Mouse (Mus musculus): Measurements from ENCODE around the gene Prdm4. TPM values are rescaled to one million over a fixed set of nuclear protein-coding genes. Genes with fewer than 3 reads are reported as not detected.

Prdm4 gene
- total and polyA plus RNA-seq, 2 experiments from 2014 or later = 4.6 to 29.1 TPM

- TF ChIP-seq EP300 (IDR thresholded peaks at IDR 0.05; ENCODE audit: low read depth) = no peak
- TF ChIP-seq CTCF (IDR thresholded peaks at IDR 0.05; ENCODE audit: low read depth) = no peak
- H3K36me3 ChIP-seq (replicated peaks; ENCODE audit: control insufficient read depth, insufficient read depth, low read length) = peaks cover 92% of the 10 kb centered on the region
These were observed 37.0 kb downstream of the Prdm4 start for GRCm38 (mm10) chr10:85879886-85880486.

DNA sequence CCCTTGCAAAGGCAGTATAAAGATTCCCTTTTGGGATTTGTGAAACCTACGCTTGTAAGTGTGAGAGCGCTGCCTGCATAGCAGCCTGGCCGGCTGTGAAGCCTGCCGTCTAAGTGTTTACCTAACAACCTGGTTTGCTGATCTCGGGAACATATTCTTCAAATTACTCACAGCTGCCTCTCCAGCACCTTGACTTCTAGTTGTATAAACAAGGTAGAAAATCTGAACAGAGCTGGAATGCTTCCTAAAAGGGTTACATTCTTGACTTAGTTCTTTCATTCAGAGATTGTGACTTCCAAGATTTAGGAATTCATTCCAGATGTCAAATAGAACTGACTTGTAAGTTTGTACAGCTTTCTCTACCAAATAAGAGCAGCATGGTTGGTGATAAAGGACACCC, 41.1 kb downstream of the Prdm4 start:
- TF ChIP-seq CTCF (IDR thresholded peaks at IDR 0.05; ENCODE audit: low read depth) (no peak), EP300 (IDR thresholded peaks at IDR 0.05; ENCODE audit: low read depth) (no peak)
- H3K27ac ChIP-seq (ENCODE audit: low read depth) = no peak overlapping the region
- H3K4me3 ChIP-seq (ENCODE audit: low read depth, low read length) = no peak overlapping the region
- DNase-seq (ENCODE audit: low spot score) (no peak), ATAC-seq (ENCODE audit: insufficient read depth, low read depth) (no peak)
- H3K9me3 ChIP-seq (replicated peaks; ENCODE audit: control insufficient read depth, low read length) = no peaks in the 10 kb centered on the region
- WGBS = 89% methylated on average over 5 of the region's 5 CpGs
- H3K4me2 ChIP-seq (ENCODE audit: low read depth, low read length) = no peak overlapping the region
- H3K36me3 ChIP-seq (replicated peaks; ENCODE audit: control insufficient read depth, insufficient read depth, low read length) = peaks cover 67% of the 10 kb centered on the region
- peaks cover 6% of the 10 kb centered on the region; the same call in 1 of the 2 replicates for H3K4me1 ChIP-seq (ENCODE audit: control insufficient read depth, insufficient read depth)
- no peak overlapping the region for H3K9ac ChIP-seq (replicated peaks; ENCODE audit: low read depth, low read length)
- no peaks in the 10 kb centered on the region for H3K27me3 ChIP-seq (ENCODE audit: control insufficient read depth, insufficient read depth, low read length)

More at GRCm38 (mm10) chr10:85879886-85880486, 37.0 kb downstream of the Prdm4 start:
- WGBS = 89% methylated on average over 8 of the region's 8 CpGs
- Histone ChIP-seq H3K9me3 (replicated peaks; ENCODE audit: control insufficient read depth, low read length) (no peaks in the 10 kb centered on the region), H3K4me2 (ENCODE audit: low read depth, low read length) (no peak overlapping the region), H3K9ac (replicated peaks; ENCODE audit: low read depth, low read length) (no peak overlapping the region), H3K4me1 (ENCODE audit: control insufficient read depth, insufficient read depth) (no peaks in the 10 kb centered on the region), H3K4me3 (ENCODE audit: low read depth, low read length) (no peak overlapping the region), H3K27me3 (ENCODE audit: control insufficient read depth, insufficient read depth, low read length) (no peaks in the 10 kb centered on the region), H3K27ac (ENCODE audit: low read depth) (no peak overlapping the region)
- no peak for DNase-seq (ENCODE audit: low spot score)
- ATAC-seq (ENCODE audit: insufficient read depth, low read depth) = no peak

DNA sequence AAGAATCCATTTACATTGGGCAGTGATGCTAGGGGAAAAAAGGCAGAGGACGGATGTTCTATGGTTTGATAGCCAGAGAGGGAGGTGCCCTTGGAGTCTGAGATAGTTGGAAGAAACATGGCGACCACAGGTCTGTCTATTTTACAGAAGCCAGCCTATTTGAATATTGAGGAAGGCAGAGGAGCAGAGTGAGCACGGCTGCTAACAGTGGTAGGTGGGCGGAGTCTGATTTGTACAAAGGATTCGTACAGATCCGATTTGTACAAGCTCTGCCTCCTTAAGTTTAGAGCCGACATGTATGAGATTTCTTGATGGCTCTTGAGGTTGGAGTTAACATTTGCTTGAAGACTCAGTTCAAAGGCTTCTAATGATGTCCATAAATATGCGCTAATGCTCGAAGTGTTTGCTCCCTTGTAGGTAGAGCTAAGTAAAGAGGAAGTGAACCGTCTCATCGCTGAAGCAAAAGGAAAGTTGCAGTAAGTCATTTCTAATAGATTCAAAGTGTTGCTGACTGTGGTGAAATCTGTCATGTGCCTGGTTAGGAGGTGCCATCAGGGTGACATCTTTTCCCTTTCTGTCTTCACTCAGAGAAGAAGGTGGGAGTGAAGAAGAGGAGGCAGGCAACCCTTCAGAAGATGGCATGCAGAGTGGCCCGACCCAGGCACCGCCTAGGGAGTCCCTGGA, 42.9 kb downstream of the Prdm4 start:
- no peak for DNase-seq (ENCODE audit: low spot score)
- Histone ChIP-seq H3K27ac (ENCODE audit: low read depth) (no peak overlapping the region), H3K4me2 (ENCODE audit: low read depth, low read length) (no peak overlapping the region), H3K9ac (replicated peaks; ENCODE audit: low read depth, low read length) (no peak overlapping the region), H3K9me3 (replicated peaks; ENCODE audit: control insufficient read depth, low read length) (no peaks in the 10 kb centered on the region), H3K36me3 (replicated peaks; ENCODE audit: control insufficient read depth, insufficient read depth, low read length) (peaks cover 49% of the 10 kb centered on the region), H3K4me1 (ENCODE audit: control insufficient read depth, insufficient read depth) (peaks cover 6% of the 10 kb centered on the region; the same call in 1 of the 2 replicates), H3K27me3 (ENCODE audit: control insufficient read depth, insufficient read depth, low read length) (no peaks in the 10 kb centered on the region), H3K4me3 (ENCODE audit: low read depth, low read length) (no peak overlapping the region)
- TF ChIP-seq EP300 (IDR thresholded peaks at IDR 0.05; ENCODE audit: low read depth) = no peak
- TF ChIP-seq CTCF (IDR thresholded peaks at IDR 0.05; ENCODE audit: low read depth) = no peak
- WGBS = 88% methylated on average over 13 of the region's 13 CpGs
- ATAC-seq (ENCODE audit: insufficient read depth, low read depth) = no peak

DNA sequence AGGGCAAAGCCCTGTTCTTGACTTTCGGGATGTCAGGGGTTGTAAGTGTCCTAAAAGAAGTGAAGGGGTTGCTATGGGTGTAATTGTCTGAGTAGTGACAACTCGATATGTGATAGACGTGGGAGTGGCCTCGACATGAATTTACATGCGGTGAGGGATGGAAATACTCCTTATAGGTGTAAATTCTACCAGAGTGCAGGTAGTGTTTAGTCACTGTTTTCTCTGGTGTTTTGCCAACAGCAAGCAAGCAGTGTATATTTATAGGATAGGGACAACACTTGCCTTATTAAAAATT, 44.5 kb downstream of the Prdm4 start:
- Histone ChIP-seq H3K9ac (replicated peaks; ENCODE audit: low read depth, low read length) (peak overlapping the region; percentile 81), H3K4me1 (ENCODE audit: control insufficient read depth, insufficient read depth) (peaks cover 6% of the 10 kb centered on the region; the same call in 1 of the 2 replicates), H3K36me3 (replicated peaks; ENCODE audit: control insufficient read depth, insufficient read depth, low read length) (peaks cover 33% of the 10 kb centered on the region), H3K9me3 (replicated peaks; ENCODE audit: control insufficient read depth, low read length) (no peaks in the 10 kb centered on the region), H3K4me3 (ENCODE audit: low read depth, low read length) (peak overlapping the region; percentile 97), H3K27ac (ENCODE audit: low read depth) (peak overlapping the region; percentile 69), H3K4me2 (ENCODE audit: low read depth, low read length) (peak overlapping the region; percentile 89), H3K27me3 (ENCODE audit: control insufficient read depth, insufficient read depth, low read length) (no peaks in the 10 kb centered on the region)
- TF ChIP-seq EP300 (IDR thresholded peaks at IDR 0.05; ENCODE audit: low read depth) = no peak
- ATAC-seq (ENCODE audit: insufficient read depth, low read depth) = no peak
- WGBS = under 1% methylated on average over 5 of the region's 5 CpGs
- DNase-seq (ENCODE audit: low spot score) = peak; percentile 9

DNA sequence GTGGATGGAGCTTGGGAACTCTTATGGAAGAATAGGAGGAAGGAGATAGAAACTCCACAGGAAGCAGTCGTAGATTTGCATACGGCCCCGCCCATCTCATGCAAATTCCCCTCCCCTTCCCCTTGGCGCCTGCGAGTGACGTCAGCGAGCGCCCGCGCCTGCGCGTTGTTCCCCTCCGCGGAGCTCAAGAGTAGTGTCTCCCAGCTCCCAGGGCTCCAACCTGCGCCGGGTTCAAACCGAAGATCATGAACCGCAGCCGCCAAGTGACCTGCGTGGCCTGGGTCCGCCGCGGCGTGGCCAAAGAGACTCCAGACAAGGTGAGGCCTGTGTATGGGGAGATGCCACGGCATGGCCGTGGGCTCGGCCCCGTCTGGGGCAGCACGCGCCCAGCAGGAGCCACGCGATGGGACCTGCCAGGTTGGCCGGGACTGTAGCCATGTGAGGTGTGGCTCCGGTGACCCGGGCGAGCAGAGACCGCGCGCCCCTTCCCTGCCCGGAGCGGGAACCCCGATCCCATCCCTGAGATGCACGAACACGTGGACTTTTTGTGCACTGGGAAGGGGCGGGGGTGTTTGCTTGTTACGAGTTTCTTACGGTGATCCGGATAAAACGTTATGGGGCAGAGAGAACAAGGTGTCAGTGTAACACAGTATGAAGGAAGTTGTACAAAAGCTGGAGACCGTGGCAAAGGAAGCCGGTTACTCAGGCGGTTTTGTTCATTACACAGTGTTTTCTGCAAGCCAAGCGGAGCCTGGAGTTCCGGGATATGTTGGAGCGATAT, 45.1 kb downstream of the Prdm4 start:
- Histone ChIP-seq H3K4me3 (ENCODE audit: low read depth, low read length) (peak overlapping the region; percentile 97), H3K27ac (ENCODE audit: low read depth) (peak overlapping the region; percentile 69), H3K9me3 (replicated peaks; ENCODE audit: control insufficient read depth, low read length) (no peaks in the 10 kb centered on the region), H3K4me1 (ENCODE audit: control insufficient read depth, insufficient read depth) (peaks cover 6% of the 10 kb centered on the region; the same call in 1 of the 2 replicates), H3K36me3 (replicated peaks; ENCODE audit: control insufficient read depth, insufficient read depth, low read length) (peaks cover 30% of the 10 kb centered on the region), H3K4me2 (ENCODE audit: low read depth, low read length) (peak overlapping the region; percentile 89), H3K27me3 (ENCODE audit: control insufficient read depth, insufficient read depth, low read length) (no peaks in the 10 kb centered on the region), H3K9ac (replicated peaks; ENCODE audit: low read depth, low read length) (peak overlapping the region; percentile 81)
- TF ChIP-seq EP300 (IDR thresholded peaks at IDR 0.05; ENCODE audit: low read depth) = no peak
- no peak for TF ChIP-seq CTCF (IDR thresholded peaks at IDR 0.05; ENCODE audit: low read depth)
- ATAC-seq (ENCODE audit: insufficient read depth, low read depth) (peak; percentile 95), DNase-seq (ENCODE audit: low spot score) (peak; percentile 89)
- WGBS = under 1% methylated on average over 55 of the region's 55 CpGs

All from heart, postnatal 0 days (tissue).